Mouse (Mus musculus): Measurements from ENCODE around the gene Aqp8.

The Aqp8 gene

DNA sequence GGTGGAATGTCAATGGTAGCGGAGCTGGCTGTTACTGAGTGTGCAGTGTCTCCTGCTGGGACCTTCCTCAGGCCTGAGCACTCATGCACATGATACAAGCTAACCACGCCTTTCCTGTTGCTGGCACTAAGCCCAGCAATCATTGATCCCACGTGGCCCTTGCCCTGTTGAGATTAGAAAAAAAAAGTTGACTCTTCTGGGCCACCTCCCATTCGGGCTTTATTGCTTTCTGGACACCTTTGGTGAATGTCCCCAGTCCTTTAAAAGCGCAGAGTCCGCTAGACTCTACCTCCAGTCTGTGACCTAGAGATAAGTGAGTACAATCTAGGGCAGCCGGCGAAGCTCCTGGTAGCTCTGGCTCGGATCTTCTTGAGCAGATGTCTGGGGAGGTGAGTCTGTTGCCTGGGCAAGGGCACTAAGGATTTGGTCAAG, at the start of gene Aqp8:
TSS of gene Aqp8 (plus strand) at position 222 of the 432 bp plus-strand sequence.
- DNase-seq, result peak; percentile 24 to 28

DNA sequence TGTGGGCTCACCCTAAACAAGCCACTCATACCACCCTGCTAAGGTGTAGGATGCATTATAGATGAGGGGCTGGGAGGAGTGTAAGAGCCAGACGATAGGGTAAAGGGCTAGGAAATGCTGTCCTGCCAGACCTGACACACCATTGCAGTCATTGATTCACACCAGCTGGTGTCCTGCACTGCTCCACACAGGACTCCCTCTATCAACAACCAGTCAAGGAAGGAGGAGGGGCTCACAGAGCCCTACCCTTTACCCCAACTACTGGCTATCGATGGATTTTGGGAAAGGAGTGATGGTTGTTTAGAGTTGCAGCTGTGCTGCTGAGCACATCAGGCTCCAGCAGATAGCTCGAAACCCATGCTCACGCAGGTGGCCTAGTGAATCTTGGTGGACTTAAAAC, 45.3 kb upstream of the Aqp8 start:
- peak in 1 of 2 experiments; percentile 1 for DNase-seq

DNA sequence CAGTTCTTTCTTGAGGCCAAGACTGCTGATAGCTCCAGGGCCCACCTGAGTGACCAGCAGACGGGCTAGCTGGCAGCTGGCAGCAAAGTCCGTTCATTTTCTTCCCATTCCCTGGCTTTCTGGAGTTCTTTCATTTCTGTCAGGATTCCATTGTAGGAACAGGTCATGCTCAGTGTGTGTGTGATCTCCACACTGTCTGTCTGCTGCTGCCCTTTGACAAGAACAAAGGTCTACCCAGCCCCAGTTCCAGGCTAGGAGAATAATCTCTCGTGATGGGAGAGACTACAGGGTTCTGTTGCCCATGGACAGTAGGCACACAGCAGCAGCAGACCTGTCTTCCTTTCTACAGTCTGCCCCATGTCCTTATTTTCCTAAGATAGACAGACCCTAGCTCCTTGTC, 44.4 kb upstream of the Aqp8 start:
- peak in 1 of 2 experiments; percentile 2 for DNase-seq

DNA sequence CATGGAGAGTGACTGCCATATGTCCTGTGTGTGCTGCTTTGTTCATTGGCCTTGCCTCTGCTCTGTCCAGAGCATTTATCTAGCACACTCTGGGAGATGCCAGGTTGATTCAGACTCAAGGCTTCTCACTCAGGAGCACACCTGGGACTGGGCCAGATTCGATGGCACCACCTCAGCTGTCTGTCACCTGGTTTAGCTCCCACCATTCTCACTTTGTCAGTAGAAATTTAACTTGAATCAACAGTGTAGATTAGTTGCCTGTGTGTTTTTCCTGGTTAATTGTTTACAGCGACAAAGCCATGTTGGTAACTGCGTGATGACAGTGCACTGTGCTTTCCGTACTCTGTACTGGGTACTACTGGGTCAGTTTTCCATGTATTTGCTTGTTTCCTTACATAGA, 42.1 kb upstream of the Aqp8 start:
- DNase-seq, result peak in 1 of 2 experiments; percentile 3

DNA sequence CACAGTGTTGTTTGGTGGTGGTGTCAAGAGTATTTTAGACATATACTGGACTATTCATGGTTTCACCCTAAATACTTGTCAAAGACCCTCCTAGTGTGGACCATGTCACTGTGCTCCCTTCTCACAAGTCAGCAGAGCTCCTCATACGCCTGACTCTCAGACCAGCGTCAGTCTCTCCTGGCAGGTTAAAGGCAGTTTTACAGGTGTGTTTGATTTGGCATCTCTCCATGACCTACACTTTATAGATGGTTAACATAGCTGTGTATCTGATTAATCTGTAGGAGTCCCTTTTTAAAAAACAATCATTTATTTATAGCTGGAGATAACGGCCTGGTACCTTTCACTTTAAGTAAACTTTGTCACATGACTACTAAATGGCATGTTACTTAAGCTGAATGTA, 40.1 kb upstream of the Aqp8 start:
- DNase-seq, result peak in 1 of 2 experiments; percentile 1

DNA sequence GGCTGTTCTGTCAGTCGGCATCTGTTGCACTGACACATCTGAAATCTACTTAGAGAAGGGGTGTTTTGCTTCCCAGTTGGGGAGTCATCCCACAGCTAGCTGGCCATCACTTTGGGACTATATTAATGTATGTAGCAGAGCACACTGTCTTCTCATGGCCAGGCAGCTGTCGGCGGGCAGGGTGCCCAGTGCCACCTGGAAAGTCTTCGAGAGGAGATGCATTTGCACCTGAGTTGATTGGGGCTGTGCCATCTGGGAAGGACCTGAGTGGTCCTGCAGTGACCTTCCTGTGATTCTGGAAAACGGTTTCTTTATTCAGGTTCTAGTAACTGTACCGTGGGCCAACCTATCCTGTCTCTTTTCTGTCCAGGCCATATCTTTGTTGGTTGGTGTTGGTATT, 37.8 kb upstream of the Aqp8 start:
- DNase-seq, result peak; percentile 30 to 41

DNA sequence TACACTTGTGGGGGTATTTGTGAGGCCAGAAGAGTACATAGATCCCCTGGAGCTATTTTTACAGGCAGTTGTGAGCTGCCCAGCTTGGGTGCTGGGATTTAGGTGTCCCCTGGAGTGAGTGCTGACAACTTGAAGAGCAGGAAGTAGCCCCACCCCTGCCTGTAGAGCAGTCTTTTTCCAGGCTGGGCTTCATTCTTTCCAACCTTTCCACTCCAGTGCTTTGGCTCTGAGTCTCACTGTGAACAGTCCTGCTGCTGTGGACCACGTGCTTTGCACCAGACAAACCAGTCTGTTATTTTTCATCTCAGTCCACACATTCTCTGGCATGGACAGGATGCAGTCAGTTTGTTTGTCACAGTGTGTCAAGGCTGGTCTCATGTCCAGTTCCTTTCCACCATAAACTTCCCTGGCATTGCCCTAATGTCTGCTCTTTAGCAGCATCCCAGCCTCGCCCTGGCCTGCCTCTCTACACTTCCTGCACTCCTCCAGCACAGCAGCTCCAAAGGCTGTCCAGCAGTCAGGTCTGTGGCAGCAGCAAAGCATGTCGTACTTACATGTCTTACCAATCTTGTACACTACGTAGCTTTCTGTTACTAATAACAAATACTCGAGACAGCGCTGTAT, 36.8 kb upstream of the Aqp8 start:
- peak in 1 of 2 experiments; percentile 6 for DNase-seq

DNA sequence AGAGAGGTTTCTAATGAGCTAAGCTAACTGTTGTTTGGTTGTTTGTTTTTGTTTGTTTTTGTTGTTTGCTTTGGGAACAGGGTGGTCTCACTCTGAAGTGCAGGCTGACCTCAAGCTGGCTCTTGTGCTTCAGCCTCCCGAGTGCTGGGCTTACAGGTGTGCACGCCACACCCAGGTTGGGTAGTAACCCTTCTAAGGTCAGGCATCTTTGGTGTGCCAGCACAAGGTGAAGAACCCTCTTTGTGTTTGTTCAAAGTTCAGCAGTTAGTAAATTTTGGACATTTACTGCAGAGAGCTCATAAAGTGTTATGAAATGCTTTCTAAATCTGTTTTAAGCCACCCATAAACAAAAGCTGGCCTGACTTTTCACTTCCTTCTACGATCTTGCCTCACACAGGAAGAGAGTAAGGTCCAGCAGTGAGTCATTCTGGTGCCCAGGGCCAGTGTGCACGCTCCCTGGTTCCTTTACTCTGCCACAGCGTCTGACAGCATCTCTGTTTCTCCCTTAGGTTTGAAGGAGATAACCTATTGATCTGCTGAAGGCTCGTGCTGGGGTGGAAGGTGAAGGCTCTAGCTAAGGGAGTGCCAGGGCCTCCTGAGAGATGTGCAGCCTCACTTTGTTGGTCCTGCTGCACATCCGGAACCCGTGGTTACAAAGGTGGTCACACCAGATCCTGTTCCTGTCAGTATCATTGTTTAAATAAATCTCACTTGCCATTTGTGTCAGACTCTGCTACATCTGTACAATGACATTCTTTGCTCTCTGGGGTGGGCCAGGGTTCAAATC, 32.3 kb upstream of the Aqp8 start:
- no peak for DNase-seq

DNA sequence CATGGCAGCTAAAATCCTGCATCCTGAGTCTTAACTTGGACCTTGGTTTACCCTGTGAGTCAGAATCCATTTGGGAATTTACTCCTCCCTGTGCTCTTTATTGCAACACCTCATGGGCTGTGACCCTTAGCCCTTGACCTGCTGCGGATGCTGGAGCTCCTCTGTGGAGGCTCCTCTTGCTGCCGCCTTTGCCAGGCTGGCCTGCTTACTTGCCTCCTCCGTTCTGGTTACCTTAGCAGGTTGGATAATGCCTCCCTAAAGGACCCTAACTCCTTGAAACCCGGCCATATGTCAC, 31.7 kb upstream of the Aqp8 start:
- DNase-seq, result no peak

DNA sequence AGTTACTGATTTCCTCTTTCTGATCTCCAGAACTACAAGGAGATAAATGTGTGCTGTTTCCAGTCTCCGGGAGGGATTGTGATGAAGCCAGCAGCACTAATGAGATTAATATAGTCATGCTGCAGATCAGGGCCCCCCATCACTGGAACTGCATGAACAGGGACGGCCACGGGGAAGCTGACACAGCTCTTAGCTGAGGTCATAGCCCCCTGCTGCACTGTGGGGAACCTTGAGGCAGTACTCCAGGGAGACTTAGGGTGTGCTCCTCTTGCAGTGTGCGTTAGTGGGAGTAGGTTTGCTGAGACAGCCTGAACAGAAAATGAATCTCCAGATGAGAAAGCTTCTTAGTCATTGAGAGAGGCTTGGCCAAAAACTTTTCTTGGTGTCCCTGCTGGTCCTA, 30.9 kb upstream of the Aqp8 start:
- DNase-seq, result no peak

DNA sequence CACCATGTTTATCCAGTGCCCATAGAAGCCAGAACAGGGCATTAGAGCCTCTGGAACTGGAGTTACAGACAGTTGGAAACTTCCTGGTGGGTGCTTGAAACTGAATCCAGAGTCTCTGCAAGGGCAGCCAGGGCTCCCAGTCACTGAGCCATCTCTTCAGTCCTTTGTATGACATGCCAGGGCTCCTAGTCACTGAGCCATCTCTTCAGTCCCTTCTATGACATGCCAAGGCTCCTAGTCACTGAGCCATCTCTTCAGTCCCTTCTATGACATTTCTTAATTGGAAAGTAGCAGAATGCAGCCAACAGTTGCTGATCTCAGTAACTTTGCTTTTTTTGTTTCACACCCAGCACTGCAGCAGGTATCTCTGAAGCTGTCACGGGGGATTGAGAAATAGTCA, 20.0 kb upstream of the Aqp8 start:
- DNase-seq, result no peak

DNA sequence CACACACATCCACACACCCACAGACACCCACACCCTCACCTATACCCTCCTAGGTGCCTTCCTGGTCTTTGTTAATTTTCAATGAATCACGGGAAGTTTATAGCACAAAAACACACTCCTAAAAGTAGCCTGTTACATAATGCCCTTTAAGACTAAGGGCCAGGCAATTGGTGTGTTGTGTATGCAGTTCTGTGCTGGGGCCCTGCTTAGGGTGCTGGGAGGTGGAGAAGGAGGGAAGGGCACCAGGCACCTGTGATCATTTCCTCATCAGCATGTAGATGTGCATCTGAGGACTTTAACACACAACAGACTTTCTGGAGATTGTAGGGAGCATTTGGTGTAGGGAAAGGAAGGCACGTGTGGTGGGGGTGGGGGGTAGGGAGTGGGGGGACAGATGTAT, 13.3 kb upstream of the Aqp8 start:
- no peak for DNase-seq

DNA sequence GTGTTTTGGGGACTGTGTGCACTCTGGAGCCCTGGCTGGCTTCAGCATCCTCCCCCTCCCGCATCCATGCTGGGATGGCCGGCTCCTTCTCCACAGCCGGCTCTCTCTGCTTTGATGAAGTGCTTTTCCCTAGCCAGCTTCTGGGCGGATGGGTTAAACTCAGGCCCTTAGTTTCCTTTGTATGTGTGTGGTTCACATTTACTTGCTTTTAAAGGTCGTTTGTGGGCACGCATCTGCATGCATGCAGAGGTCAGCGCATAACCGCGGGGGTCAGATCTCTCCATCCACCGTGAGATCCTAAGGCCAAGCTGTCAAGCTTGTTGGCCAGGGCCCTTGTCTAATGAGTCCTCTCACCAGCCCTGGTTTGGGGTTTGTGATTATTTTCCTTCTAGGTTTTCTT, 12.4 kb upstream of the Aqp8 start:
- DNase-seq, result no peak

DNA sequence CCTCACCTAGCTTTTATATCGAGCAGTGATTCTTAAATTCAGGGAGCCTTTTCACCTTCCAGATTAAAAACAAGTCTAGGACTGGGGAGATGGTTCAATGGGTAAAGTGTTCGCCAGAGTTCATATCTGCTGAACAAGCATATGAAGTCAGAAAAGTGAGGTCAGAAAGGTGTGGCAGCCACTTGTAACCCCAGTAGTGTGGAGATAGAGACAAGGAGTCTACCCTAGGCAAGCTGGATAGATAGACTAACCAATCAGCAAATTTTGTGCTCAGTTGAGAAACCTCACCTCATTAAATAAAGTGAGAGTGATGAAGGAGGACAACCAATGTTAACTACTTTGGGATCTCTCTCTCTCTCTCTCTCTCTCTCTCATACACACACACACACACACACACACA, 11.6 kb upstream of the Aqp8 start:
- DNase-seq, result no peak

DNA sequence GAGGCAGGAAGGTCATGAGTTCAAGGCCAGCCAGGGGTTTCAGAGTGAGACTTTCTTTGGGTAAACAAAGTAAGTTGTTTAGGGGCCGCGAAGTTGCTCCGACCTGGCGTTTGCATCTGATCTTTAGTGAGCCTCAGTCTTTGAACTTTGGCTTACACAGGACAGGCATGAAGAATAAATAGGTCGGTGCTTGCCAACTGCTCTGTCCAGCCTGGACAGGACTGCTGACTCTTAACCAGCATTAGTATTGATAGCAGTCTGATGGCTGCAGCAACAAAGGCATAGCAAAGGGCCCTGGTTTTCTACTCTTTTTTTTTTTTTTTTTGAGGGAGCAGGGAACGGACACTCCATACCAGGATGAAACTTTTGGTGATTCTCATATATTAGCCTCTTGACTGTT, 9.5 kb upstream of the Aqp8 start:
- DNase-seq, result no peak

DNA sequence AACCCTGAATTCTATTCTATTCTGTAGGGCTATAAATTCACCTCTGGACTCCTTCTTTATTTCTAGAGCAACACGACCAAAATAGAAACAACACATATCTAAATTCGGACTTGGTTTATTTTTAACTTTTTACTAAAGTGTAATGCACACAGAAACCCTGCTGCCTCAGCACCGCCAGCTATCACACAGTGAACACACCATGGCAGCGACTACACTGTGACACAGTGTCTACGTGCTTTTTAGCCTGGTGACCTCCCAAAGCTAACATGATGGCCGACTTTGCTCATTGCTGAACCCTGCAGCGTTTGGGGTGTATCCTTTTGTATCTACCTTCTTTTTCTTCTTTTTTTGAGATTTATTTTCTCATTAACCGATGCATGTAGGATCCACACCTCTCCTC, 9.0 kb upstream of the Aqp8 start:
- DNase-seq, result no peak

DNA sequence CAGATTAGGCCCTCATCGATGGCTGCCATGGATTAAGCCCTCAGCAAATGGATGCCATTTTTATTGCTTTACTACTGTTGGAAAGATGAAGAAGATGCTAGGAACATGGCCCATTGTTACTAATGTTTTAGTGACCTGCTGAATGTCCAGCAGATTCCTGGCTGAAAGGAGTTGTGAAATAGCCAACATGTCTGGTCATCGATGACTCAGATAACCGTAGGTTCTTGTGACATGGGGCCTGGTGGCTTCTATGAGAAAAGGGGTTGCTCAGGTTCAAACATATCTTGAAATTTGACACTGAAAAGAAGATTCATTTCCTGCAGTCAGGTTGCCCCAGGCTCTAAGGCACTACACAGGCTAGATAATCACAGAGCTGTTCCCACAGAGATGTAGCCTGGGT, 7.0 kb upstream of the Aqp8 start:
- no peak for DNase-seq

DNA sequence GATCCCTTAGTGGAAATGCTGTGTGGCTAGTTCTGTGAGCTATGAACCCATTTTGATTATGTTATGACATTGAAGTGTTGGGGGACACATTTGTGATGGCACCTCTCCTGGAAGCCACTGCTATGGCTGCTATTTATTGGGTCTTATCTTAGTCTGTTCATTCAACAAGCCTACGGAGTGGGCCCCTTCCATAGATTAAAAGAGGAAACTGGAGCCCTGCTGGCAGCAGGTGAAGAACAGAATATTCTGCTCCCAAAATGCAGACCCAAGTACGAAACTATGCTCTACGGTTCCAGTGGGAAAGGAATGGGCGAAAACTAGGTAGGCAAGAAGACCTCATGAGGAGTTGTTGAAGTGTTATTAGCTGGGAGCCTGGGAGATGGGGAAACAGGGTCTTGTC, 3.8 kb upstream of the Aqp8 start:
- no peak for DNase-seq

DNA sequence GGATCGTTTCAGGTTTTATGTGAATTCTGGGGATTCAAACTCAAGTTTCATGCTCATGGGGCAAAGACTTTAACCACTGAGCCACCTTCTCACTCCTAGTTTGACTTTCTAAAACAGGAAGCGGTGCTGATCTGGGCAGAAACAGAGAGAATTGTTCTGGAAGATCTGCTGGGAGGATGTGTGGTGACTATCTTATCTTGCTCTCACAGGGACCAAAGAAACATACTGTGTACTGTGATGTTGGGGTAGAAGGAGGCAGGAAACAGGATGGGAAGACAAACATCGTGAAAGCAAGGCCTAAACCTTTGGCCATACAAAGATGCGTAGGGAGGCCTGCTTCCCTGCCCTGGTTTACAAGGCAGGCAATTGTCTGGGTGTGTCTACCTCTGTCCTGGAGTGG, 2.8 kb upstream of the Aqp8 start:
- no peak for DNase-seq

DNA sequence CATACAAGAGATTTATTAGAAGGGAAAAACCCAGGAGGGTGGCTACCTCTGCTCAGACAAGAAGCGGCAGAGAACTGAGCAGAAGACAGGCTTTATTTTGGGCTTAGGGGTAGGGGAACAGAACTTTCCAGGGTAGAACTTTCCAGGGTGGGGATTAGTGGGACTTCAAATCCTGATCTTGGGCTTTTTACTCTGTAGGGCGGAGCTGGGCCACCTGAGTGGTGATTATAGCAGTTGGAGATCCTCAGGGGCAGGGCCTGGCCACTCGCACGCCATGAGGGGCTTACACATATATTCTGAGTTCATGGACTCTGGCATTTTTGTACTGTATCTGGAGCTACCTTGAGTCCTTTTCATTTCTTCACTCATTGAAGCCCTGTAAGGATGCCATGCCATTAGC, 775 bp upstream of the Aqp8 start:
- DNase-seq, result no peak

DNA sequence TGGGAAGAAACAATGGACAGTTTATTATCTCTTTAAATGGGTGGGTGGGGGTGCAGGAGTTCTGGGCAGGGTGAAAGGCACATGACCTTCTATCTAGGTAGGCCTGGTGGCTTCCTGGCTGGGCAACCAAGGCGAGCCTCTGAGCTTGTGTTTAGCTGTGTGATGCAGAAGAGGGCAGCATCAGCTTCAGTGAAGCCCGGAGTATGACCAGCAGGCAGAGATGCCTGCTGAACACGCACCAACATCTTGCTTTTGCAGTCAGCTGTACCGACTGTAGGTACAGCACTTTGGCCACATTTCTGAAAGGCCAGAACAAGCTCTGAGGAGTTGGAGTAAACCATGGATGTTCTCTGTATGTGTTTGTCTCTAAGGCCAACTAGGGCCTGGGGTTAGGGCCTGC, 1.5 kb downstream of the Aqp8 start:
- DNase-seq, result no peak

DNA sequence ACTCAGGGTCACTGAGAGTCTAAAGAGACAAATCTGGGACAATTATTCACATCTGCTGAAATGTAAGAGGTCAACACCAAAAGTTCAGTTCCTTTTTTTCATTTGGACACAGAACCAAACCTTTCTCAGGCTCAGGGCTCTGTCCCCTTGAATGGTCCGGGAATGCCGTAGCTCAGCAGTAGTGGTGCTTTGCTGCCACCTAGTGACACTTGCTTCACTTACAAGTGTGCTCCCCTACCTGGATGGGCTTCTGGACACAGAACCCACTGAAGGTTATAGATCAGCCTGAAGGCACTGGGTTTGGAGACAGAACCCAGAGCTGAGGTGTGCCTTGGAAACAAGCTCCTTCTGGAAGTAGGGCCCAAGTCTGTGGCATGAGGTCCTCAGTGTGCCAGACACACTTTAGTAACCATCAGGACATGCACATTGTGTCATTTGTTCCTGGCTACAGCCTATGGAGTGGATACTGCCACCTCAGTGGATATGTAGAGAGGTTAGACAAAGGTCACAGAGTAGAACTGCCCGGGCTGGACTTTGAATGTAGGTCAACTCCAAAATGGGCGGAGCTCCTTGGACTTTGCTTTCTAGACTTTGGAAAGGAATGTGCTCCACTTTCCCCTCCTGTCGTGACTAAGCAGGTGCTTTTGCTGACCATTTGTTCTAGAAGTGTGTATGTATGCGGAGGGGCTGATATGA, 3.7 kb downstream of the Aqp8 start:
- peak; percentile 78 to 85 for DNase-seq

DNA sequence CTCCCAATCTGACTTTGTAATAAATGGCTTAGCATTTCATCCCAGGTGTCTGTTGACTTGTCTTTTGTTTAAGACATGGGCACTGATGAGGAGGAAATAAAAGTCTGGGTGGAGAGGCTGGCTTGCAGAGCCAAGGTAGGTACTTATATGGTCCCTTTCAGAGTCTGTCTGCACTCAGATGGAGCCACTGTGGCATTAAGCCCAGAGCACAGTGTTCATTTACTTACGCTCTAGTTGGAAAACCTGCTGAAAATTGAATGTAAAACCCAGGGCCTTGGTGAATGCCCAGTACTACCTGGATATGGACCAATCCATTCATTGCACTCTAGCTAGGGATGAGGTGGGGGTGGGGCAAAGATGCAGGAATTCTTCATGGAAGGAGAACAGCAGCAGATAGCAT, 5.9 kb downstream of the Aqp8 start:
- peak; percentile 45 to 56 for DNase-seq

DNA sequence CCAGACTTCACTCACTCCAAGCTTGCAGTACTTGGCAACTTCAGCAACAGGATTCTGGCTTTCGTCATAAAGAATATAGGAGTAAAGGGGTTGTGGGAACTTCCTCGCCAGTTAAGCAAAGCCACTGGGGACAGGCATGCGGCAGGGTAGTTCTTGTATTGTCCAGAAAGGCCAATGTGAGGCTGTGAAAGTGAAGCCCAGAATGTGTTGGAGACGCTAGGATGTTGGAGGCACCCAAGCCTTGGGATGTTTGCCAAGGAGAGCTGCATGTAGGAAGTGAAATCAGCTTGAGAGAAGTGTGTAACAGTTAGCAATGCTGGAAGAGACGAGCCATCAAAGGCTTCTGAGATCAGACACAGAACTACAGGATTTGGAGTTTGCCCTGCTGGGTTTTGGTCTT, 25.6 kb downstream of the Aqp8 start:
- no peak for DNase-seq
